Mouse (Mus musculus): ENCODE results near the gene Dupd1. TPM values are rescaled to one million over a fixed set of nuclear protein-coding genes. Genes with fewer than 3 reads are reported as not detected.

Gene Dupd1
- total and polyA plus RNA-seq, 2 experiments from 2014 or later, result 0.29 TPM; not detected in 1

GRCm38 (mm10) chr14:21729031-21729732 is 14.8 kb upstream of the Dupd1 start:
- no peak for TF ChIP-seq CTCF (IDR thresholded peaks at IDR 0.05; ENCODE audit: low read depth)
- no peaks in the 10 kb centered on the region for H3K27me3 ChIP-seq (ENCODE audit: insufficient read depth, low read length)
- no peak overlapping the region for H3K4me2 ChIP-seq (ENCODE audit: low read depth, low read length)
- no peaks in the 10 kb centered on the region for H3K9me3 ChIP-seq (ENCODE audit: low read length)
- no peaks in the 10 kb centered on the region for H3K36me3 ChIP-seq (ENCODE audit: insufficient read depth, low read length)
- H3K4me1 ChIP-seq (ENCODE audit: insufficient read depth, low read length), result no peaks in the 10 kb centered on the region
- WGBS, result 79% methylated on average over 6 of the region's 6 CpGs
- H3K9ac ChIP-seq (replicated peaks; ENCODE audit: low read length), result no peak overlapping the region
- DNase-seq (ENCODE audit: low spot score) (no peak), ATAC-seq (no peak)
- no peak overlapping the region for H3K27ac ChIP-seq
- no peak overlapping the region for H3K4me3 ChIP-seq (ENCODE audit: low read length)

GRCm38 (mm10) chr14:21722021-21722698 is 7.8 kb upstream of the Dupd1 start:
- Histone ChIP-seq H3K36me3 (ENCODE audit: insufficient read depth, low read length) (no peaks in the 10 kb centered on the region), H3K4me2 (ENCODE audit: low read depth, low read length) (no peak overlapping the region), H3K27ac (no peak overlapping the region), H3K9me3 (ENCODE audit: low read length) (no peaks in the 10 kb centered on the region), H3K4me3 (ENCODE audit: low read length) (no peak overlapping the region), H3K4me1 (ENCODE audit: insufficient read depth, low read length) (no peaks in the 10 kb centered on the region), H3K9ac (replicated peaks; ENCODE audit: low read length) (no peak overlapping the region), H3K27me3 (ENCODE audit: insufficient read depth, low read length) (no peaks in the 10 kb centered on the region)
- ATAC-seq (no peak), DNase-seq (ENCODE audit: low spot score) (no peak)
- TF ChIP-seq CTCF (IDR thresholded peaks at IDR 0.05; ENCODE audit: low read depth), result no peak
- WGBS, result 49% methylated on average over 8 of the region's 8 CpGs

GRCm38 (mm10) chr14:21720430-21721205 is 6.2 kb upstream of the Dupd1 start:
- Histone ChIP-seq H3K4me3 (ENCODE audit: low read length) (no peak overlapping the region), H3K27me3 (ENCODE audit: insufficient read depth, low read length) (no peaks in the 10 kb centered on the region), H3K36me3 (ENCODE audit: insufficient read depth, low read length) (no peaks in the 10 kb centered on the region), H3K9ac (replicated peaks; ENCODE audit: low read length) (no peak overlapping the region), H3K4me2 (ENCODE audit: low read depth, low read length) (no peak overlapping the region), H3K27ac (no peak overlapping the region), H3K9me3 (ENCODE audit: low read length) (no peaks in the 10 kb centered on the region), H3K4me1 (ENCODE audit: insufficient read depth, low read length) (no peaks in the 10 kb centered on the region)
- no peak for ATAC-seq
- DNase-seq (ENCODE audit: low spot score), result no peak
- TF ChIP-seq CTCF (IDR thresholded peaks at IDR 0.05; ENCODE audit: low read depth), result no peak
- 77% methylated on average over 4 of the region's 4 CpGs for WGBS

GRCm38 (mm10) chr14:21719646-21720383 is 5.4 kb upstream of the Dupd1 start:
- Histone ChIP-seq H3K27me3 (ENCODE audit: insufficient read depth, low read length) (no peaks in the 10 kb centered on the region), H3K4me3 (ENCODE audit: low read length) (no peak overlapping the region), H3K9me3 (ENCODE audit: low read length) (no peaks in the 10 kb centered on the region), H3K27ac (no peak overlapping the region), H3K4me2 (ENCODE audit: low read depth, low read length) (no peak overlapping the region), H3K4me1 (ENCODE audit: insufficient read depth, low read length) (no peaks in the 10 kb centered on the region), H3K9ac (replicated peaks; ENCODE audit: low read length) (no peak overlapping the region), H3K36me3 (ENCODE audit: insufficient read depth, low read length) (no peaks in the 10 kb centered on the region)
- no peak for TF ChIP-seq CTCF (IDR thresholded peaks at IDR 0.05; ENCODE audit: low read depth)
- ATAC-seq, result no peak
- DNase-seq (ENCODE audit: low spot score), result peak; percentile 28
- WGBS, result 46% methylated on average over 17 of the region's 17 CpGs

GRCm38 (mm10) chr14:21711231-21711630 is 3.1 kb downstream of the Dupd1 start:
- no peak for ATAC-seq
- no peaks in the 10 kb centered on the region for H3K9me3 ChIP-seq (ENCODE audit: low read length)
- no peak overlapping the region for H3K9ac ChIP-seq (replicated peaks; ENCODE audit: low read length)
- H3K27ac ChIP-seq, result no peak overlapping the region
- no peak for TF ChIP-seq CTCF (IDR thresholded peaks at IDR 0.05; ENCODE audit: low read depth)
- no peaks in the 10 kb centered on the region for H3K36me3 ChIP-seq (ENCODE audit: insufficient read depth, low read length)
- no peaks in the 10 kb centered on the region for H3K4me1 ChIP-seq (ENCODE audit: insufficient read depth, low read length)
- no peaks in the 10 kb centered on the region for H3K27me3 ChIP-seq (ENCODE audit: insufficient read depth, low read length)
- H3K4me3 ChIP-seq (ENCODE audit: low read length), result no peak overlapping the region
- DNase-seq (ENCODE audit: low spot score), result no peak
- 78% methylated on average over 2 of the region's 2 CpGs for WGBS
- no peak overlapping the region for H3K4me2 ChIP-seq (ENCODE audit: low read depth, low read length)

- no peak overlapping the region for H3K4me2 ChIP-seq (ENCODE audit: low read depth, low read length)
- 79% methylated on average over 2 of the region's 2 CpGs for WGBS
- no peak overlapping the region for H3K4me3 ChIP-seq (ENCODE audit: low read length)
- no peaks in the 10 kb centered on the region for H3K27me3 ChIP-seq (ENCODE audit: insufficient read depth, low read length)
- TF ChIP-seq CTCF (IDR thresholded peaks at IDR 0.05; ENCODE audit: low read depth), result peak; percentile 35; the same call in 1 of the 2 replicates
- no peaks in the 10 kb centered on the region for H3K9me3 ChIP-seq (ENCODE audit: low read length)
- no peaks in the 10 kb centered on the region for H3K36me3 ChIP-seq (ENCODE audit: insufficient read depth, low read length)
- DNase-seq (ENCODE audit: low spot score) (no peak), ATAC-seq (no peak)
- H3K9ac ChIP-seq (replicated peaks; ENCODE audit: low read length), result no peak overlapping the region
- H3K4me1 ChIP-seq (ENCODE audit: insufficient read depth, low read length), result no peaks in the 10 kb centered on the region
- no peak overlapping the region for H3K27ac ChIP-seq
These were observed 4.8 kb downstream of the Dupd1 start for GRCm38 (mm10) chr14:21709545-21709944.
